Mouse (Mus musculus) limb, embryonic 15.5 days (tissue): ENCODE data around the gene Rmnd5a. TPM values are rescaled to one million over a fixed set of nuclear protein-coding genes. Genes with fewer than 3 reads are reported as not detected.

Experiments used
- polyA plus RNA-seq: library from polyadenylated mRNA; unstranded; fragments of >200 nt; fragmentation: Nextera tagmentation; extraction: Ambion mirVana; gene quantifications from 2 replicates; pipeline ENCODE4 v1.2.1, GENCODE M21; 2015

Gene Rmnd5a
- polyA plus RNA-seq, 1 experiment from 2014 or later = 13.1 TPM

Other genes starting within 250 kb of the Rmnd5a start
- 0.88 and 1.4 TPM in 2 replicates for gene Fabp1, start 240.8 kb downstream of the Rmnd5a start, polyA plus RNA-seq
- gene Krcc1, start 169.0 kb downstream of the Rmnd5a start, polyA plus RNA-seq = 48.2 and 51.2 TPM in 2 replicates
- gene Smyd1, start 118.4 kb downstream of the Rmnd5a start, polyA plus RNA-seq = 9.6 and 17.0 TPM in 2 replicates
- gene Cd8b1, start 117.8 kb downstream of the Rmnd5a start, polyA plus RNA-seq = not detected in 2 replicates
- gene Cd8a, start 67.2 kb downstream of the Rmnd5a start, polyA plus RNA-seq = not detected in 2 replicates
- gene Rnf103, start 53.3 kb upstream of the Rmnd5a start, polyA plus RNA-seq = 13.2 and 16.1 TPM in 2 replicates
- 70.0 and 71.7 TPM in 2 replicates for gene Chmp3, start 103.2 kb upstream of the Rmnd5a start, polyA plus RNA-seq
- 41.8 and 42.5 TPM in 2 replicates for gene Kdm3a, start 192.4 kb upstream of the Rmnd5a start, polyA plus RNA-seq